In genomic region chr11:55341961-55342371, GRCm38 (mm10) we compare ENCODE assay signal across 14 mouse cellular contexts. TPM values are rescaled to one million over a fixed set of nuclear protein-coding genes. Genes with fewer than 3 reads are reported as not detected.
DNase-seq lines count a peak whose midpoint lies in the region; ATAC-seq lines count a peak whose summit lies in the region.
"Had no signal": no experiment of that assay in that cellular context is flagged by ENCODE, and none has a peak within 500 bp of the region (broad histone marks: within the 10 kb centered on the region; RNA-seq: fewer than 3 reads in every experiment).

No protein-coding gene starts in this region.

- no peak overlapping the region for H3K27ac ChIP-seq in heart, embryonic 12.5 days (ENCODE audit: poor library complexity, severe bottlenecking)
- H3K27ac ChIP-seq in stomach, embryonic 16.5 days (ENCODE audit: low read length), result no peak overlapping the region
- H3K27ac ChIP-seq: liver, embryonic 13.5 days had no signal

- H3K9me3 ChIP-seq in heart, embryonic 12.5 days (replicated peaks), result no peaks in the 10 kb centered on the region
- no peaks in the 10 kb centered on the region for H3K9me3 ChIP-seq in stomach, embryonic 16.5 days (replicated peaks; ENCODE audit: control insufficient read depth, low read length)
- H3K9me3 ChIP-seq: liver, embryonic 13.5 days had no signal

- ATAC-seq in heart, embryonic 12.5 days (ENCODE audit: insufficient number of reproducible peaks, low FRiP score), result peak; percentile 42; the same call in 1 of the 2 replicates
- peak; percentile 47; the same call in 1 of the 2 replicates for ATAC-seq in stomach, embryonic 16.5 days (ENCODE audit: insufficient read depth, low FRiP score)
- ATAC-seq: forebrain, postnatal 0 days had no signal

- H3K4me2 ChIP-seq in heart, embryonic 12.5 days, result no peak overlapping the region
- H3K4me2 ChIP-seq in stomach, embryonic 16.5 days (ENCODE audit: low read depth, low read length), result no peak overlapping the region
- H3K4me2 ChIP-seq: liver, embryonic 13.5 days had no signal

- no peak overlapping the region for H3K9ac ChIP-seq in heart, embryonic 12.5 days
- no peak overlapping the region for H3K9ac ChIP-seq in stomach, embryonic 16.5 days (ENCODE audit: low read length)
- H3K9ac ChIP-seq: forebrain, postnatal 0 days; liver, embryonic 13.5 days had no signal

- H3K27me3 ChIP-seq in heart, embryonic 12.5 days (replicated peaks), result peaks cover 5% of the 10 kb centered on the region; the same call in 1 of the 2 replicates
- H3K27me3 ChIP-seq in stomach, embryonic 16.5 days (ENCODE audit: control insufficient read depth, insufficient read depth, low read length), result no peaks in the 10 kb centered on the region
- H3K27me3 ChIP-seq: liver, embryonic 13.5 days had no signal

- no peaks in the 10 kb centered on the region for H3K36me3 ChIP-seq in heart, embryonic 12.5 days
- no peaks in the 10 kb centered on the region for H3K36me3 ChIP-seq in stomach, embryonic 16.5 days (ENCODE audit: control insufficient read depth, insufficient read depth, low read length)
- H3K36me3 ChIP-seq: liver, embryonic 13.5 days had no signal

- H3K4me1 ChIP-seq in heart, embryonic 12.5 days (replicated peaks), result no peaks in the 10 kb centered on the region
- H3K4me1 ChIP-seq in stomach, embryonic 16.5 days (ENCODE audit: control insufficient read depth, insufficient read depth, low read length), result no peaks in the 10 kb centered on the region
- H3K4me1 ChIP-seq: liver, embryonic 13.5 days had no signal

- H3K4me3 ChIP-seq in heart, embryonic 12.5 days, result no peak overlapping the region
- no peak overlapping the region for H3K4me3 ChIP-seq in stomach, embryonic 16.5 days (replicated peaks; ENCODE audit: low read length)
- H3K4me3 ChIP-seq: liver, embryonic 13.5 days; myocyte had no signal

- 53% methylated on average over 11 of the region's 11 CpGs for WGBS in heart, embryonic 12.5 days
- 55% methylated on average over 11 of the region's 11 CpGs for WGBS in stomach, embryonic 16.5 days

- no peak for DNase-seq in heart, adult 8-10 months (ENCODE audit: low spot score)
- DNase-seq in layer of hippocampus, adult 9-11 months, result peak; percentile 14
- no peak for DNase-seq in layer of hippocampus, adult 18-20 months (ENCODE audit: low spot score in 2 of 2)
- DNase-seq in cerebellum, adult 9-11 months, result peak; percentile 99
- DNase-seq in spleen, postnatal 10 days (ENCODE audit: low spot score in 2 of 2), result no peak
- no peak for DNase-seq in gastrocnemius, postnatal 4 days (ENCODE audit: low spot score in 2 of 2)
- DNase-seq: embryo, embryonic 11 days; forebrain, postnatal 0 days; gastrocnemius, postnatal 36 days; liver, embryonic 13.5 days; right cerebral cortex, postnatal 4 days had no signal

RNA-seq across cellular contexts. Expression of gene Fat2, which starts 5.6 kb away (rescaled TPM):
- polyA plus RNA-seq in heart, embryonic 12.5 days (2016; fragmentation: Nextera tagmentation; extraction: Ambion mirVana), result not detected in 2 replicates
- under 1 TPM; 0.08 to 0.20 (median 0.11) TPM for total RNA-seq in heart, adult 8-10 months (2022)
- under 1 TPM; 0.25 to 0.27 TPM for total RNA-seq in layer of hippocampus, adult 18-20 months (2021)
- polyA plus RNA-seq in stomach, embryonic 16.5 days (2015; fragmentation: Nextera tagmentation; extraction: Ambion mirVana), result 0.97 and 1.2 TPM in 2 replicates
- under 1 TPM; 0.10 to 0.18 TPM for total RNA-seq in gastrocnemius, postnatal 4 days (2021)
- polyA plus RNA-seq: liver, embryonic 13.5 days had no signal

Comparison
In these comparisons a context has a peak if more than half of its experiments do, and no peak if none do; other contexts are left out.
1. DNase-seq: peak in layer of hippocampus, adult 9-11 months (single experiment) and cerebellum, adult 9-11 months (single experiment); none in heart, adult 8-10 months (single experiment), layer of hippocampus, adult 18-20 months (0 of 2), spleen, postnatal 10 days (0 of 2) and gastrocnemius, postnatal 4 days (0 of 2).